ENCODE assay signal across 9 mouse cellular contexts in the genomic region with DNA sequence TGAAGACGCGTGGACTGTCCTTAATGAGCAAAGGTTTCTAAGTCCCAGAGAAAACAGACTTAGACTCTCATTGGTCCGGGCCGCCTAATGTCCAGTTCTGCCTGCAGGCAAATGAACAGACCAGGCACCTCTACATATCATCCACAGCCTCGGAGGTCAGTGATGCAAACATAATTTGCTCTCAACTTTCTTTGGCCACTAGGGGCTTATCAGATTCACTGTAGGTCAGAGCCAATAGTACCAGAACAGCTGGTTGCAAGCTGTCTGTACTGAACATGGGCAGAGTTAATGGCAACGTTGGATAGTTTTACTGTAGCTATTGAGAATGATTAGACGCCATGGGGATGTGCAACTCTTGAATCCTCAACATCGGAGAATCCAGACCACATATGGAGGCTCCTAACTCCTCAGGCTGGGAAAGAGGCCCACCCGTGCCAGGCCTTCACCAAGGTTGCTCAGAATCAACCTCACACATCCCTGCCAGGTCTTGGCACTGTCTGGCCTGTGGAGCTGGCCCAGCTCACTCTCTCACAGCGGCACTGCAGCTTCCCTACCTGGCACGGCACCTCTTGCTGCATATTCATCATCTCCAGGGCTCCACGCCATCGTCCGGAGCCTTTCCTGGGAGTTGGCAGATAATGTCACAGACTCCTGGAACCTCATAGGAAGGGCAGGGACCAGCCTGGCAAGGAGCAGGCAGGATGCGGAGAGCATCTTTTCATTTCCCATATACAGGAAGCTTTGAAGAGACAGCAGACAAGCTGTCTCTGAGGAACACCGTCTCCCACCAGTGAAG.
A peak's percentile ranks its signal among the peaks of the same experiment; 100 is the strongest.
DNase-seq lines count a peak whose midpoint lies in the region; ATAC-seq and TF ChIP-seq lines count a peak whose summit lies in the region.
"Had no signal": no experiment of that assay in that cellular context is flagged by ENCODE, and none has a peak within 500 bp of the region (broad histone marks: within the 10 kb centered on the region; RNA-seq: fewer than 3 reads in every experiment).

No protein-coding gene starts in this region.

- H3K4me2 ChIP-seq in lung, embryonic 14.5 days: no peak overlapping the region
- no peak overlapping the region for H3K4me2 ChIP-seq in neural tube, embryonic 15.5 days
- H3K4me2 ChIP-seq: heart, embryonic 11.5 days had no signal

- no peaks in the 10 kb centered on the region for H3K9me3 ChIP-seq in E14TG2a.4 (ENCODE audit: low read length)
- H3K9me3 ChIP-seq in lung, embryonic 14.5 days (ENCODE audit: low read depth, low read length): no peaks in the 10 kb centered on the region
- H3K9me3 ChIP-seq in neural tube, embryonic 15.5 days (replicated peaks): no peaks in the 10 kb centered on the region

- H3K4me3 ChIP-seq in E14TG2a.4 (replicated peaks; ENCODE audit: low read length): no peak overlapping the region
- H3K4me3 ChIP-seq in lung, embryonic 14.5 days (ENCODE audit: low read depth, low read length): no peak overlapping the region
- no peak overlapping the region for H3K4me3 ChIP-seq in neural tube, embryonic 15.5 days (replicated peaks)

- WGBS in lung, embryonic 14.5 days: 78% methylated on average over 16 of the region's 16 CpGs
- 83% methylated on average over 16 of the region's 16 CpGs for WGBS in neural tube, embryonic 15.5 days

- no peaks in the 10 kb centered on the region for H3K36me3 ChIP-seq in E14TG2a.4 (ENCODE audit: insufficient read depth, low read length)
- H3K36me3 ChIP-seq in lung, embryonic 14.5 days (ENCODE audit: insufficient read depth): no peaks in the 10 kb centered on the region
- H3K36me3 ChIP-seq in neural tube, embryonic 15.5 days: no peaks in the 10 kb centered on the region

- no peak overlapping the region for H3K9ac ChIP-seq in lung, embryonic 14.5 days
- H3K9ac ChIP-seq in neural tube, embryonic 15.5 days (replicated peaks): no peak overlapping the region

- no peaks in the 10 kb centered on the region for H3K27me3 ChIP-seq in E14TG2a.4 (ENCODE audit: insufficient read depth, low read length)
- H3K27me3 ChIP-seq in lung, embryonic 14.5 days (ENCODE audit: insufficient read depth, low read length): no peaks in the 10 kb centered on the region
- no peaks in the 10 kb centered on the region for H3K27me3 ChIP-seq in neural tube, embryonic 15.5 days (replicated peaks)

- ATAC-seq in lung, embryonic 14.5 days (ENCODE audit: insufficient read depth): no peak
- ATAC-seq in neural tube, embryonic 15.5 days (ENCODE audit: low FRiP score): no peak

- H3K27ac ChIP-seq in lung, embryonic 14.5 days (ENCODE audit: low read depth): no peak overlapping the region
- no peak overlapping the region for H3K27ac ChIP-seq in neural tube, embryonic 15.5 days (replicated peaks)

- H3K4me1 ChIP-seq in E14TG2a.4 (replicated peaks; ENCODE audit: low read depth, low read length): no peaks in the 10 kb centered on the region
- H3K4me1 ChIP-seq in lung, embryonic 14.5 days (ENCODE audit: insufficient read depth): no peaks in the 10 kb centered on the region
- H3K4me1 ChIP-seq in neural tube, embryonic 15.5 days: peaks cover 3% of the 10 kb centered on the region; the same call in 1 of the 2 replicates

- peak; percentile 1 to 15 for DNase-seq in frontal cortex, adult 2 months (ENCODE audit: extremely low spot score in 1 of 2, low spot score in 1 of 2)
- no peak for DNase-seq in frontal cortex, postnatal 14 days (ENCODE audit: low spot score in 2 of 2)
- peak; percentile 86 for DNase-seq in cerebellum, adult 8-10 months
- peak; percentile 18 for DNase-seq in lung, embryonic 14.5 days
- no peak for DNase-seq in kidney, adult 18-20 months
- no peak for DNase-seq in gastrocnemius, postnatal 25 days

- TF ChIP-seq CTCF in E14TG2a.4 (conservative IDR thresholded peaks at IDR 0.05; ENCODE audit: low read length): 0 out of 2 replicates have a peak, but pooled peaks have one; percentile 7
- peak; percentile 35 for TF ChIP-seq CTCF in lung, embryonic 14.5 days (IDR thresholded peaks at IDR 0.05; ENCODE audit: low read depth)

Comparison
In these comparisons a context has a peak if more than half of its experiments do, and no peak if none do; other contexts are left out.
1. DNase-seq: peak in frontal cortex, adult 2 months (2 of 2), cerebellum, adult 8-10 months (single experiment) and lung, embryonic 14.5 days (single experiment); none in frontal cortex, postnatal 14 days (0 of 2), kidney, adult 18-20 months (single experiment) and gastrocnemius, postnatal 25 days (single experiment).